Mouse (Mus musculus) CD8-positive naive resting alpha-beta T cell, adult 2 months (primary cell): ENCODE results near the gene Taar3.

Experiments used
- DNase-seq, 2 experiments: peaks; one replicate each; pipeline ENCODE4 v3.0.0; 2022; ENCODE audit warnings: low read depth in 2 of 2, low spot score in 2 of 2

Taar3 gene

GRCm38 (mm10) chr10:23949508-23950005, at the start of gene Taar3:
Gene Taar3 (plus strand): TSS chr10:23949558.
- DNase-seq = no peak

- DNase-seq = no peak
These were observed 48.2 kb upstream of the Taar3 start for GRCm38 (mm10) chr10:23901119-23901518.

GRCm38 (mm10) chr10:23905661-23906060, 43.7 kb upstream of the Taar3 start:
- DNase-seq = no peak

GRCm38 (mm10) chr10:23920056-23920455, 29.3 kb upstream of the Taar3 start, which contains the start of gene Taar1:
Gene Taar1 (plus strand): TSS chr10:23920356.
- no peak for DNase-seq

- no peak for DNase-seq
These were observed 26.9 kb upstream of the Taar3 start for GRCm38 (mm10) chr10:23922468-23922867.

GRCm38 (mm10) chr10:23923941-23924340, 25.4 kb upstream of the Taar3 start:
- DNase-seq = no peak

GRCm38 (mm10) chr10:23937613-23938012, 11.7 kb upstream of the Taar3 start:
- DNase-seq = no peak

GRCm38 (mm10) chr10:23938312-23938711, 11.0 kb upstream of the Taar3 start, which contains the start of gene Taar2:
Gene Taar2 (plus strand): TSS chr10:23938572.
- no peak for DNase-seq

- no peak for DNase-seq
These were observed 6.9 kb upstream of the Taar3 start for GRCm38 (mm10) chr10:23942465-23942864.

GRCm38 (mm10) chr10:23948026-23948425, 1.3 kb upstream of the Taar3 start:
- DNase-seq = no peak

- DNase-seq = no peak
These were observed 2.4 kb downstream of the Taar3 start for GRCm38 (mm10) chr10:23951714-23952113.

GRCm38 (mm10) chr10:23959071-23959470, 9.7 kb downstream of the Taar3 start:
- no peak for DNase-seq

- DNase-seq = no peak
These were observed 11.1 kb downstream of the Taar3 start, which contains the start of gene Taar4 for GRCm38 (mm10) chr10:23960444-23960915. Gene Taar4 (plus strand): TSS chr10:23960494.

- no peak for DNase-seq
These were observed 14.1 kb downstream of the Taar3 start for GRCm38 (mm10) chr10:23963444-23963843.

GRCm38 (mm10) chr10:23964921-23965610, 15.7 kb downstream of the Taar3 start:
- no peak for DNase-seq

GRCm38 (mm10) chr10:23970656-23971165, 21.4 kb downstream of the Taar3 start, which contains the start of gene Taar5:
Gene Taar5 (plus strand): TSS chr10:23970706.
- no peak for DNase-seq

- no peak for DNase-seq
These were observed 21.9 kb downstream of the Taar3 start for GRCm38 (mm10) chr10:23971256-23971655.

- no peak for DNase-seq
These were observed 28.6 kb downstream of the Taar3 start for GRCm38 (mm10) chr10:23977958-23978357.

- DNase-seq = peak; percentile 9 to 11
These were observed 29.7 kb downstream of the Taar3 start for GRCm38 (mm10) chr10:23978901-23979705.

GRCm38 (mm10) chr10:23985546-23985945, 36.2 kb downstream of the Taar3 start, which contains the start of gene Taar6:
Gene Taar6 (minus strand): TSS chr10:23985646.
- no peak for DNase-seq

GRCm38 (mm10) chr10:23986419-23986818, 37.1 kb downstream of the Taar3 start:
- DNase-seq = no peak
